Mouse (Mus musculus): ENCODE data around the gene Galnt7. TPM values are rescaled to one million over a fixed set of nuclear protein-coding genes. Genes with fewer than 3 reads are reported as not detected.

Gene Galnt7
- polyA plus RNA-seq (2015; fragmentation: Nextera tagmentation; extraction: Ambion mirVana), result 3.8 and 4.5 TPM in 2 replicates

DNA sequence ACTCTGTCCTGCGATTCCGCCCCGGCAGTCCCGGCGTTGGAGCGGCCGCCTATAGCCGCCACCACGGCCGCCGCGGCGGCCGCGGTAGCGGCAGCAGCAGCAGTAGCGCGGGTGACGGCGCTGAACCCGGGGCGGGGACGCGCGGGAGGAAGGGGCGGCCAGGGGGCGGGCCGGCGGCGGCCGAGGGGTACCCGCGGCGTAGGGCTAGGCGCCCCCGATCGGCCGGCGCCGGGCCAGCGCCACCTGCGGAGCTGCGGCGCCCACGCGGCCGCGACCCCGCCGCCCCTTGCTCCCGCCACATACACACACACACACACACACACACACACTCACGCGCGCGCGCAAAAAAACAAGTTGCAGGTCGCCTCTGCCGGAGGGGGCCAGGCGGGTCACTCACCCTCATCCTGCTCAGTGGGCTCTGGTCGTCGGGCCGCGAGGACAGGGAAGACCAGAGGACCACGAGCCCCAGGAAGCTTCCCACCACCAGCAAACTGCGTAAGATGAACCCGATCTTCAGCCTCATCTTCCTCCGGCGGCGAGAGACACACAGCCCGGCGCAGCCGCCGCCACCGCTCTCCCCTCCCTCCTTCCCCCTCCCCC lies at the start of gene Galnt7:
Galnt7 (minus strand) TSS at position 577 of the 600 bp plus-strand sequence.

DNA sequence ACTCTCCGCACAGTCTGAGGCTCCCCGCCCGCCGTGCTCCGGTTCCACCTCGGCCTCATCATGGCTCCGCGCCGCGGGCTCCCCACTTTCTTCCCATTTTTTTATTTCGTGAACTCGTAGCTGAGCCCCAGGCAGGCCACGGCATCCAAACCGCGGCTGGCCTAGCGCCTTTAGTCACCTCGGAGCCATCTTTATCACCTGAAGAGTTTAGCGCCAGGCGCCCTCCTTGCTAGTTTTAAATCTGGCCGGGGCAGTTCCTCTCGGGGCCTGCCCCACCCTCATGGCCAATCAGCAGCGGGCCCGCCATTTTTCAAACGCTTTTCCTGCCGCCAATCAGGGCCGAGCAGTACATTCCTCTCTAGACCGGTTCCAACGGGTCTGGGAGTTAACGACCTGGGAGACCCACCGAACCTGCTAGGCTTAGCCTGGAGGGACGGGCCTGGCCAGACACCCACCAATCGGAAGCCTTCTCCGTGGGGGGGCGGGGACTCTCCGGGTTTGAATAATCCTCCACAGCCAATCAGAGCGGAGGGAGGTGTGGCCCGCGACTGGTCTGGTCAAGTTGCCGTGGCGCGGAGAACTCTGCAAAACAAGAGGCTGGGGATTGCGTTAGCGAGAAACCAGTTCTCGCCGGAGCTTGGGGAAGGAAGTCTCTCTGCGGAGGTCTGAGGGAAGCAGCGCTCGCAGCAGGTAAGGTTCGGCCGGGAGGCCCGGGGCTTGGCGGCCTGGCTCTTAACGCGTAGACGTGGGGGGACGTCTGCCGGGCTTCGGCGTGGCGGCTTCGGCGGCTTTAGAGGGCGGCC lies 141.3 kb downstream of the Galnt7 start, which contains the start of gene Hmgb2:
Hmgb2 (plus strand) TSS at position 592 of the 803 bp plus-strand sequence.

DNA sequence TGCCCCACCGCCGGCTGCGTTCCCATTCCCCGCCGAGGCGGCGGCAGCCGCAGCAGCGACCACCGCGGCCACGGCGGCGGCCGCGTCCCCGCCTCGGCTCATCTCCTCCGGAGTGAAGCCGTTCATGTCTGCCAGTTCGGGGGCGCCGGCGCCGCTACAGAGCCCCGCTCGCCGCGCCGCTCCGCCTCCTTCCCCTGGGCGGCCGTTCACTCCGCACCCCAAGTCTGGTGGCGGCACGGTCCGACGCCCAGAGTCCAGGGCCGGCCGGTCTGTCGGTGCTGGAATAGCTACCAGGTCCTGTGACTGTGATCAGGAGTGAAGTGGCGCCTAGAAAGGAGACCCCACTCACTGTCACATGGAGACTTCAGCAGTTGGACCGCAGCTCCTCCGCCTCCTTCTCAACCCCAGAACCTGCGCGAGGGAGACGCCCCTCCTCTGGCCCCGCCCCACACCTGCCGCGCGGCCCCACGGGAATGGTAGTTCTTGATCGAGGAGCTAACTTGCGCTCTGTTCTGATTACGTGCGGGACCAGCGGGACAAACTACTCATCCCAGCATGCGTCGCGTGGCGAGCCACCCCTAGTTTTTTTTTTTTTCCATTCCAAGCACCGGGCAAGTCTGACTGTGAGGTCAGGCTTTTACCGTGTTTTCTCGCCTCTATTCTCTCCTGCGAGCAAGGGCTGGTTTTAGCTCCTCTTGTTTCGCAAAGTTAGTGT lies 165.2 kb downstream of the Galnt7 start, which contains the start of gene Sap30:
Sap30 (minus strand) TSS at position 420 of the 715 bp plus-strand sequence.

Other genes with a start within 250 kb of the Galnt7 start
- 1.0 and 1.4 TPM in 2 replicates for gene Scrg1, start 197.1 kb downstream of the Galnt7 start, polyA plus RNA-seq (2015; fragmentation: Nextera tagmentation; extraction: Ambion mirVana)
- gene Sap30, start 165.2 kb downstream of the Galnt7 start, polyA plus RNA-seq (2015; fragmentation: Nextera tagmentation; extraction: Ambion mirVana), result 24.1 and 28.3 TPM in 2 replicates
- 104 and 124 TPM in 2 replicates for gene Hmgb2, start 141.1 kb downstream of the Galnt7 start, polyA plus RNA-seq (2015; fragmentation: Nextera tagmentation; extraction: Ambion mirVana)